Mouse (Mus musculus) kidney, postnatal 0 days (tissue): ENCODE measurements around the gene Stox1. TPM values are rescaled to one million over a fixed set of nuclear protein-coding genes. Genes with fewer than 3 reads are reported as not detected.

Experiments used
- ATAC-seq: fragments of 200-750 bp; cut with Nextera tagmentation; replicated peaks from 2 replicates; pipeline ENCODE4 v1.8.0; 2017; ENCODE audit warnings: low read depth, moderate number of reproducible peaks, moderate TSS enrichment, moderate library complexity; ENCODE audit not compliant: low FRiP score
- DNase-seq: peaks from one replicate; pipeline ENCODE4 v3.0.0-alpha.2; 2016; ENCODE audit warnings: low spot score
- H3K27ac ChIP-seq: fragments of 300-500 bp; sonication (generic); 2 replicates; pipeline ENCODE4 v1.5.1; 2014; ENCODE audit warnings: mild to moderate bottlenecking
- H3K27me3 ChIP-seq: fragments of 300-500 bp; sonication (generic); 2 replicates; pipeline ENCODE4 v1.6.1; 2014; ENCODE audit warnings: low read length, mixed read lengths; ENCODE audit not compliant: insufficient read depth
- H3K36me3 ChIP-seq: fragments of 300-500 bp; sonication (generic); 2 replicates; pipeline ENCODE4 v1.6.1; 2014; ENCODE audit warnings: low read length, mixed read lengths; ENCODE audit not compliant: insufficient read depth
- H3K4me1 ChIP-seq: fragments of 300-500 bp; sonication (generic); replicated peaks from 2 replicates; pipeline ENCODE4 v1.6.1; 2014; ENCODE audit warnings: antibody characterized with exemption, low read length, mixed read lengths; ENCODE audit not compliant: insufficient read depth
- H3K4me2 ChIP-seq: fragments of 300-500 bp; sonication (generic); 2 replicates; pipeline ENCODE4 v1.6.1; 2014; ENCODE audit warnings: mild to moderate bottlenecking, low read length, moderate library complexity, mixed read lengths
- H3K4me3 ChIP-seq: fragments of 300-500 bp; sonication (generic); replicated peaks from 2 replicates; pipeline ENCODE4 v1.5.1; 2014; ENCODE audit warnings: low read depth, low read length
- H3K9ac ChIP-seq: fragments of 300-500 bp; sonication (generic); 2 replicates; pipeline ENCODE4 v1.6.1; 2014; ENCODE audit warnings: low read depth, low read length
- H3K9me3 ChIP-seq: fragments of 300-500 bp; sonication (generic); replicated peaks from 2 replicates; pipeline ENCODE4 v1.6.1; 2016; ENCODE audit warnings: low read length, inconsistent platforms, mixed read lengths
- CTCF ChIP-seq: IDR thresholded peaks from 2 replicates; pipeline ENCODE4 v1.5.1; 2016; ENCODE audit warnings: antibody characterized with exemption, low read depth, mild to moderate bottlenecking, moderate library complexity
- WGBS: fragments of 180-500 bp; shearing (Covaris S2); extraction: QIAGEN DNeasy Blood & Tissue Kit; methylation state at CpG from one replicate; pipeline ENCODE4 v1.1.7; 2014; 5-methylcytosine and 5-hydroxymethylcytosine counted together
- polyA plus RNA-seq: library from polyadenylated mRNA; unstranded; fragments of >200 nt; fragmentation: Nextera tagmentation; extraction: Ambion mirVana; gene quantifications from 2 replicates; pipeline ENCODE4 v1.2.1, GENCODE M21; 2015

The Stox1 gene
- polyA plus RNA-seq, 1 experiment from 2014 or later, result 1.7 TPM

DNA sequence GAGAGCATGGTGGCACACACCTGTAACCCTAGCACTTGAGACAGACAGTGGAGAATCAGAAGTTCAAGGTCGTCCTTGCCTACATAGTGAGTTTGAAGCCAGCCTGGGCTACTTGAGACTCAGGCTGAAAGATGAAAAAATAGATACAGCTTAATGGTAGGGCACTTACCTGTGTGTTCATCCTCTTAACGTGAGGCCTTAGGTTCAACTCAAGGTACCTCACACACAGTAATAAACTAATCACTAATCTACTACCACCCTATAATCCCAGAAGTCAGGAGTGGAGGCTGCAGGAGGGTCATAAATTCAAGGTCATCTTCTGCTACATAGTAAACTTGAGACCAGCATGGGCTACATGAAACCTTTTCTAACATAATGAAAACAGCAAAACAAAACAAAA, 57.5 kb downstream of the Stox1 start:
- Histone ChIP-seq H3K4me2 (no peak overlapping the region), H3K4me1 (no peaks in the 10 kb centered on the region), H3K27ac (no peak overlapping the region), H3K27me3 (no peaks in the 10 kb centered on the region), H3K9ac (no peak overlapping the region), H3K36me3 (no peaks in the 10 kb centered on the region), H3K4me3 (no peak overlapping the region), H3K9me3 (no peaks in the 10 kb centered on the region)
- TF ChIP-seq CTCF, result no peak
- ATAC-seq (no peak), DNase-seq (no peak)
- 79% methylated on average over 2 of the region's 2 CpGs for WGBS

DNA sequence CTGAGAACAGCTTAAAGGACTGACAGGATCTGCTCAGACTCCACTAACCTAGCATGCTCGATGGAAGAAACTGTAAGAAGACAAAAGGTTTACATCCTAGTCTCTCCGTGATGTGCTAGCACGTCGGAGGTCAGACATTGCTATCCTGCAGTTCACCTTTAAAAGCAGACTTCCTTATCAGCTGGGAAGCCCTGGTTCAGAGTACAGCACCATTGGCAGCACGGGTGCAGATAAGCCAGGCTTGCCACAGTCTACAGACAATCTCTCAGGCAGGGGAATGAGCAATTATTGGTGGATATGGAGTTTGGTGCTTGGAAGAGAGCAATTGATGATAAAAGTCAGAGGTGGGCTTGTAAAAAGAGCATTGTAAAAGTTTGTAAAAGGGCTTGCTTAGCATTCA, 57.9 kb downstream of the Stox1 start:
- no peak for DNase-seq
- TF ChIP-seq CTCF, result no peak
- H3K9me3 ChIP-seq, result no peaks in the 10 kb centered on the region
- no peak overlapping the region for H3K9ac ChIP-seq
- no peak overlapping the region for H3K27ac ChIP-seq
- no peaks in the 10 kb centered on the region for H3K27me3 ChIP-seq
- H3K4me2 ChIP-seq, result no peak overlapping the region
- no peak for ATAC-seq
- H3K4me1 ChIP-seq, result no peaks in the 10 kb centered on the region
- H3K4me3 ChIP-seq, result no peak overlapping the region
- H3K36me3 ChIP-seq, result no peaks in the 10 kb centered on the region
- WGBS, result 76% methylated on average over 5 of the region's 5 CpGs

DNA sequence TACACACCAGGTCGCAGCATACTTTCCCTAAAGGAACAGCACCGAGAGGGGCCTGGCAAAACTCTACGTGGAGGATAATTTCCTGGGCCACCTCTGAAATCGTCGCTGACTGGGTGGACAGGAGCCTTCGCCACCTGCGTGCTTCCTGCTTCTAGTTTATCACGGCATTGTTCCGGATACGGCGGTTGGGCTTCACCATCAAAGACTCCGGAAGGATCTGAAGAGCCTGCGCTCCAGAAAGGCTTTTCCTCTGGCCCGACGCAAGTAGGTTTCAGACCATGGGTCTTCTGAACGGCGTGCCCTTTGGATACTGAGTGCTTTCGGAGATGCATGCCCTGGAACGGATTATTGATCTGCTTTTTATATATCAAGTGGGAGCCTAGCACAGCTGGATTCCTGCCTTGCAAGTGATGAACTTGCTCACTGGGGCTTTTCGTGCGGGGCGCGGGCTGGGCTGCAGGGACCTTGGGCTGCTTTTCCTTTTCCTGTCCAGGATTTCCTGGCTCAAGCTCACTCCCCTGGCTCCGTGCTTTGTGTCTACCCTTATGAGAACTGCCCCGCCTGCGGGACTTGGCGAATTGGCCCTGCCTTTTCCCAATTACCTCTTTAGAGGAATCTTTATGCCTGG, 60.9 kb downstream of the Stox1 start:
- ATAC-seq (no peak), DNase-seq (peak; percentile 51)
- Histone ChIP-seq H3K27ac (peak overlapping the region; percentile 9; the same call in 1 of the 2 replicates), H3K4me1 (no peaks in the 10 kb centered on the region), H3K27me3 (no peaks in the 10 kb centered on the region), H3K4me2 (peak overlapping the region; percentile 39), H3K4me3 (0 out of 2 replicates have a peak overlapping the region, but pooled peaks have one; percentile 8), H3K36me3 (no peaks in the 10 kb centered on the region), H3K9ac (peak overlapping the region; percentile 43; the same call in 1 of the 2 replicates), H3K9me3 (no peaks in the 10 kb centered on the region)
- TF ChIP-seq CTCF, result no peak
- 55% methylated on average over 27 of the region's 27 CpGs for WGBS

DNA sequence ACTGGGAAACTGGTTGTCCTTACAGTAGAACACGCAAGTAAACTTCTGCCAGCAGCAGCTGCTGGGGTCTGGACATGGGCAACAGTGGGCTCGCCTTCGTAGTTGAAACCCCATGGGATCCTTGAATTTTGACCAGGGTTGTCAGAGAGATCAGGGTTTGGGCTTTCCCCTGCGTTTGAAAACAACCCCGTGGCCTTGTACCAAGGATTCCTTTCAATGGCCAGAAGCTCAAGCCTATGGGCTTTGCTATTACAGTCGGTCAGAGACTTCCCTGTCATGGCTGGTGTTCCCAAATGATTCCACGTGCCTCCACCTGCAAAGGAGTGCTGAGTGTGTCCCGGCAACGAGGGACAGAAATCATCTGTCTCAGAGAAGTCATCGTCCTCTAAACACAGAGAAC, 61.8 kb downstream of the Stox1 start:
- Histone ChIP-seq H3K4me3 (no peak overlapping the region), H3K27me3 (no peaks in the 10 kb centered on the region), H3K4me1 (no peaks in the 10 kb centered on the region), H3K27ac (no peak overlapping the region), H3K4me2 (no peak overlapping the region), H3K9ac (no peak overlapping the region), H3K36me3 (no peaks in the 10 kb centered on the region), H3K9me3 (no peaks in the 10 kb centered on the region)
- no peak for ATAC-seq
- no peak for DNase-seq
- WGBS, result 75% methylated on average over 10 of the region's 10 CpGs
- TF ChIP-seq CTCF, result no peak

DNA sequence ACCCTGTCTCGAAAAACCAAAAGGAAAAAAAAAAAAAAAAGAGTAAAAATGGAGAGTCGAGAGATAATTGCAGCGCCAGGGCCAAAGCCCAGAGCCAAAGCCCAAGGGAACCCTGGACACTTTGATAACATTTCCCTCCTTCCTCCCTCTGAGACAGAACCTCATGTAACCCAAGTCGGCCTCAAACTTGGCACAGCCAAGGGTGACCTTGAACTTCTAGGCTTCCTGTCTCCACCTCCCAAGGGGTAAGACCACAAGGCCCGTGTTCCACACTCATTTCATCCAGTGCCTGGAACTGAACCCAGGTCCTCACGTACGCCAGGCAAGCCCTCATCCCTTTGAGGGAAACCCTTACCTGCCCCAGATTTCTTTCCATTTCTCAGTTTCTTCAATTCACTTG, 69.2 kb downstream of the Stox1 start:
- Histone ChIP-seq H3K4me1 (no peaks in the 10 kb centered on the region), H3K4me3 (no peak overlapping the region), H3K27me3 (no peaks in the 10 kb centered on the region), H3K9ac (no peak overlapping the region), H3K36me3 (no peaks in the 10 kb centered on the region), H3K9me3 (no peaks in the 10 kb centered on the region), H3K27ac (no peak overlapping the region), H3K4me2 (no peak overlapping the region)
- no peak for ATAC-seq
- WGBS, result 82% methylated on average over 6 of the region's 7 CpGs
- TF ChIP-seq CTCF, result no peak
- no peak for DNase-seq

DNA sequence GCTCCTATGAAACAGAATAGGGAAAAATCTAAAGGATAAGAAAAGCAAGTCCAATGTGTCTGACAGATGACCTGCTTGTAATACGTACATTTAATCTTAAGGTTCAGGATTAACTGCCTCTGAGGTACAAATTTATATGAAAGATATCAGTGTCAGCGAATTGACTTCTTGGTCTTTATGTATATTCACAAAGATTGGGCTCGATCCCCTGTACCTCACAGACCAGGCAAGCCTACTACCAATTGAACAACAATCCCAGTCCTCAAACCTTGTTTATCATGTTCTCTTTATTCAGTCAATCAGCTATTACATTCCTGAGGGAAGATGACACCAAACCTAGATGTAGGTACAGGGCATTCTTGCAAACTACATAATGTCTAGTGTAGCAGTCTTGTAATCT, 74.0 kb downstream of the Stox1 start:
- DNase-seq (no peak), ATAC-seq (no peak)
- Histone ChIP-seq H3K27ac (peak overlapping the region; percentile 95), H3K9me3 (no peaks in the 10 kb centered on the region), H3K4me2 (peak overlapping the region; percentile 55), H3K9ac (peak overlapping the region; percentile 35), H3K36me3 (no peaks in the 10 kb centered on the region), H3K4me3 (peak overlapping the region; percentile 98), H3K27me3 (no peaks in the 10 kb centered on the region), H3K4me1 (0 out of 2 replicates have a peak, but pooled peaks cover 6% of the 10 kb centered on the region)
- TF ChIP-seq CTCF, result no peak
- 13% methylated on average over 3 of the region's 3 CpGs for WGBS
